Mouse (Mus musculus) lung, postnatal 10 days (tissue): Measurements from ENCODE around the gene Tmod4.
"Not testable (repeated sequence)": the region's sequence is repeated elsewhere in the genome, so short reads cannot be mapped to it uniquely, and the experiment has no call there.

Experiments
- DNase-seq: peaks from one replicate; pipeline ENCODE4 v3.0.0; 2021

Tmod4 gene

GRCm38 (mm10) chr3:95124246-95124645 lies at the start of gene Tmod4:
Gene Tmod4 (plus strand): TSS chr3:95124476.
- DNase-seq, result peak; percentile 42

GRCm38 (mm10) chr3:95088071-95088470 lies 36.2 kb upstream of the Tmod4 start:
- DNase-seq, result no peak

- DNase-seq, result no peak
Measured at GRCm38 (mm10) chr3:95100854-95101253, 23.4 kb upstream of the Tmod4 start.

GRCm38 (mm10) chr3:95105121-95105520 lies 19.2 kb upstream of the Tmod4 start:
- no peak for DNase-seq

- no peak for DNase-seq
Measured at GRCm38 (mm10) chr3:95105586-95106337, 18.5 kb upstream of the Tmod4 start.

GRCm38 (mm10) chr3:95106338-95107117 lies 17.7 kb upstream of the Tmod4 start, which contains the start of gene Pip5k1a:
Gene Pip5k1a (minus strand): TSS chr3:95106930.
- peak; percentile 98 for DNase-seq

GRCm38 (mm10) chr3:95107308-95107707 lies 17.0 kb upstream of the Tmod4 start:
- not testable (repeated sequence) for DNase-seq

GRCm38 (mm10) chr3:95107898-95108297 lies 16.4 kb upstream of the Tmod4 start:
- peak; percentile 24 for DNase-seq

- peak; percentile 95 for DNase-seq
Measured at GRCm38 (mm10) chr3:95110911-95111726, 13.2 kb upstream of the Tmod4 start, which contains the start of gene Vps72. Gene Vps72 (plus strand): TSS chr3:95111022.

- DNase-seq, result no peak
Measured at GRCm38 (mm10) chr3:95112760-95113159, 11.5 kb upstream of the Tmod4 start.

- DNase-seq, result no peak
Measured at GRCm38 (mm10) chr3:95117751-95118150, 6.5 kb upstream of the Tmod4 start.

GRCm38 (mm10) chr3:95121580-95121979 lies 2.7 kb upstream of the Tmod4 start:
- peak; percentile 62 for DNase-seq

- peak; percentile 81 for DNase-seq
Measured at GRCm38 (mm10) chr3:95124972-95125371, 696 bp downstream of the Tmod4 start.

- DNase-seq, result no peak
Measured at GRCm38 (mm10) chr3:95129226-95129651, 5.0 kb downstream of the Tmod4 start.

- DNase-seq, result no peak
Measured at GRCm38 (mm10) chr3:95130081-95130480, 5.8 kb downstream of the Tmod4 start.

- not testable (repeated sequence) for DNase-seq
Measured at GRCm38 (mm10) chr3:95132389-95132788, 8.1 kb downstream of the Tmod4 start.

- DNase-seq, result no peak
Measured at GRCm38 (mm10) chr3:95133176-95133575, 8.9 kb downstream of the Tmod4 start.

GRCm38 (mm10) chr3:95133680-95134101 lies 9.4 kb downstream of the Tmod4 start, which contains the start of the genes Scnm1 and Lysmd1:
Gene Scnm1 (minus strand): TSS chr3:95134011.
Gene Lysmd1 (plus strand): TSS chr3:95134088.
- peak; percentile 95 for DNase-seq

- not testable (repeated sequence) for DNase-seq
Measured at GRCm38 (mm10) chr3:95134133-95134532, 9.9 kb downstream of the Tmod4 start.

GRCm38 (mm10) chr3:95135023-95135422 lies 10.7 kb downstream of the Tmod4 start:
- peak; percentile 81 for DNase-seq

- no peak for DNase-seq
Measured at GRCm38 (mm10) chr3:95135433-95136052, 11.3 kb downstream of the Tmod4 start.

GRCm38 (mm10) chr3:95136336-95136735 lies 12.1 kb downstream of the Tmod4 start:
- no peak for DNase-seq
